Mouse (Mus musculus): Measurements from ENCODE around the gene Eif1ad.
"Not testable (repeated sequence)": the region's sequence is repeated elsewhere in the genome, so short reads cannot be mapped to it uniquely, and the experiment has no call there.

The Eif1ad gene

GRCm38 (mm10) chr19:5366175-5367052 lies at the start of gene Eif1ad:
TSS of gene Eif1ad (plus strand) at chr19:5366741.
- DNase-seq (ENCODE audit: low spot score in 2 of 2), result peak; percentile 91 to 92

- peak; percentile 25 to 42 for DNase-seq (ENCODE audit: low spot score in 2 of 2)
These were observed 42.7 kb upstream of the Eif1ad start for GRCm38 (mm10) chr19:5323801-5324200.

GRCm38 (mm10) chr19:5327970-5328369 lies 38.6 kb upstream of the Eif1ad start:
- no peak for DNase-seq (ENCODE audit: low spot score in 2 of 2)

GRCm38 (mm10) chr19:5334741-5335140 lies 31.8 kb upstream of the Eif1ad start:
- DNase-seq (ENCODE audit: low spot score in 2 of 2), result no peak

- DNase-seq (ENCODE audit: low spot score in 2 of 2), result no peak
These were observed 31.1 kb upstream of the Eif1ad start, which contains the start of gene Catsper1 for GRCm38 (mm10) chr19:5335441-5335840. TSS of gene Catsper1 (plus strand) at chr19:5335741.

- DNase-seq (ENCODE audit: low spot score in 2 of 2), result peak; percentile 54 to 85
These were observed 28.6 kb upstream of the Eif1ad start for GRCm38 (mm10) chr19:5337975-5338374.

GRCm38 (mm10) chr19:5341360-5341759 lies 25.2 kb upstream of the Eif1ad start:
- no peak for DNase-seq (ENCODE audit: low spot score in 2 of 2)

GRCm38 (mm10) chr19:5345297-5346131 lies 21.0 kb upstream of the Eif1ad start:
- no peak for DNase-seq (ENCODE audit: low spot score in 2 of 2)

GRCm38 (mm10) chr19:5348064-5348463 lies 18.5 kb upstream of the Eif1ad start:
- no peak for DNase-seq (ENCODE audit: low spot score in 2 of 2)

GRCm38 (mm10) chr19:5348526-5349501 lies 17.7 kb upstream of the Eif1ad start:
- peak in 1 of 2 experiments; percentile 37 for DNase-seq (ENCODE audit: low spot score in 2 of 2)

- DNase-seq (ENCODE audit: low spot score in 2 of 2), result not testable (repeated sequence)
These were observed 17.1 kb upstream of the Eif1ad start, which contains the start of gene Cst6 for GRCm38 (mm10) chr19:5349502-5349873. TSS of gene Cst6 (minus strand) at chr19:5349574.

GRCm38 (mm10) chr19:5353609-5354008 lies 12.9 kb upstream of the Eif1ad start:
- no peak for DNase-seq (ENCODE audit: low spot score in 2 of 2)

GRCm38 (mm10) chr19:5356080-5356479 lies 10.5 kb upstream of the Eif1ad start:
- DNase-seq (ENCODE audit: low spot score in 2 of 2), result no peak

GRCm38 (mm10) chr19:5362186-5362585 lies 4.4 kb upstream of the Eif1ad start:
- no peak for DNase-seq (ENCODE audit: low spot score in 2 of 2)

GRCm38 (mm10) chr19:5364124-5364523 lies 2.4 kb upstream of the Eif1ad start:
- no peak for DNase-seq (ENCODE audit: low spot score in 2 of 2)

- DNase-seq (ENCODE audit: low spot score in 2 of 2), result no peak
These were observed 790 bp upstream of the Eif1ad start for GRCm38 (mm10) chr19:5365751-5366150.

GRCm38 (mm10) chr19:5367053-5367359 lies 465 bp downstream of the Eif1ad start, which contains the start of gene Banf1:
TSS of gene Banf1 (minus strand) at chr19:5367168.
- DNase-seq (ENCODE audit: low spot score in 2 of 2), result no peak

- DNase-seq (ENCODE audit: low spot score in 2 of 2), result no peak
These were observed 914 bp downstream of the Eif1ad start for GRCm38 (mm10) chr19:5367455-5367854.

GRCm38 (mm10) chr19:5370932-5371331 lies 4.4 kb downstream of the Eif1ad start:
- DNase-seq (ENCODE audit: low spot score in 2 of 2), result no peak

- DNase-seq (ENCODE audit: low spot score in 2 of 2), result no peak
These were observed 6.2 kb downstream of the Eif1ad start for GRCm38 (mm10) chr19:5372724-5373123.

GRCm38 (mm10) chr19:5374177-5374576 lies 7.6 kb downstream of the Eif1ad start:
- DNase-seq (ENCODE audit: low spot score in 2 of 2), result no peak
